Mouse (Mus musculus) CH12.LX (cell line): ENCODE results near the gene Rps11. TPM values are rescaled to one million over a fixed set of nuclear protein-coding genes. Genes with fewer than 3 reads are reported as not detected.

Experiments
- DNase-seq: peaks from one replicate; pipeline ENCODE4 v3.0.0-alpha.2; 2013; ENCODE audit errors: extremely low read depth
- H3K27ac ChIP-seq: 2 replicates; pipeline ENCODE4 v1.5.1; 2012; ENCODE audit warnings: low read depth, mild to moderate bottlenecking, control low read depth, moderate library complexity; ENCODE audit not compliant: insufficient read depth
- H3K27me3 ChIP-seq: replicated peaks from 2 replicates; pipeline ENCODE3; 2012; ENCODE audit warnings: inconsistent platforms
- H3K36me3 ChIP-seq, 2 experiments: replicated peaks in 1 of 2; 2 replicates each; pipeline versions ENCODE3 to v1.6.1; 2012; ENCODE audit warnings: inconsistent platforms in 1 of 2, low read length in 1 of 2, mild to moderate bottlenecking in 1 of 2, mixed read lengths in 1 of 2, moderate library complexity in 1 of 2; ENCODE audit not compliant: control insufficient read depth in 1 of 2, insufficient read depth in 1 of 2
- H3K4me1 ChIP-seq, 2 experiments: 2 replicates each; pipeline ENCODE4 v1.6.1; 2012; ENCODE audit warnings: inconsistent platforms in 1 of 2, moderate library complexity in 1 of 2; ENCODE audit not compliant: insufficient read depth in 2 of 2, control insufficient read depth in 1 of 2
- H3K4me2 ChIP-seq: 2 replicates; pipeline ENCODE4 v1.6.1; 2012; ENCODE audit warnings: low read depth, mild to moderate bottlenecking, control low read depth; ENCODE audit not compliant: poor library complexity, insufficient read depth, severe bottlenecking
- H3K4me3 ChIP-seq, 3 experiments: fragments of 150-350 bp in 1 of 3; sonication (generic) in 1 of 3; replicated peaks in 1 of 3; 2 replicates each; pipeline versions ENCODE3 to v1.5.1; 2011 to 2012; ENCODE audit warnings: low read depth in 2 of 3, low read length in 2 of 3, mild to moderate bottlenecking in 2 of 3, moderate library complexity in 2 of 3, control low read depth in 1 of 3, improper control_type of control experiment in 1 of 3, inconsistent platforms in 1 of 3, mixed read lengths in 1 of 3; ENCODE audit not compliant: poor library complexity in 1 of 3
- H3K79me2 ChIP-seq: replicated peaks from 2 replicates; pipeline ENCODE4 v1.6.1; 2012; ENCODE audit warnings: mild to moderate bottlenecking, moderate library complexity; ENCODE audit not compliant: control insufficient read depth, poor library complexity, insufficient read depth, severe bottlenecking; ENCODE audit errors: extremely low read depth
- H3K9ac ChIP-seq: 2 replicates; pipeline ENCODE4 v1.6.1; 2012; ENCODE audit warnings: low read depth, mild to moderate bottlenecking, control low read depth, moderate library complexity; ENCODE audit not compliant: insufficient read depth
- H3K9me3 ChIP-seq: replicated peaks from 2 replicates; pipeline ENCODE3; 2012; ENCODE audit warnings: low read length, inconsistent platforms, mixed read lengths
- BHLHE40 ChIP-seq: IDR thresholded peaks from 2 replicates; pipeline ENCODE4 v1.6.1; 2011; ENCODE audit warnings: mild to moderate bottlenecking, low read depth, low read length, improper control_type of control experiment
- CHD2 ChIP-seq: IDR thresholded peaks from 2 replicates; pipeline ENCODE4 v1.6.1; 2011; ENCODE audit warnings: low read length, improper control_type of control experiment
- E2F4 ChIP-seq: IDR thresholded peaks from 2 replicates; pipeline ENCODE4 v1.6.1; 2011; ENCODE audit warnings: low read depth, low read length, improper control_type of control experiment; ENCODE audit not compliant: insufficient replicate concordance
- ETS1 ChIP-seq: conservative IDR thresholded peaks from 2 replicates; pipeline ENCODE4 v1.6.1; 2012; ENCODE audit warnings: low read depth, mild to moderate bottlenecking, inconsistent platforms, low read length, improper control_type of control experiment, moderate library complexity
- GABPA ChIP-seq: IDR thresholded peaks from 2 replicates; pipeline ENCODE4 v1.6.1; 2012; ENCODE audit warnings: low read depth, low read length, improper control_type of control experiment, inconsistent platforms; ENCODE audit not compliant: insufficient replicate concordance
- HCFC1 ChIP-seq: IDR thresholded peaks from 2 replicates; pipeline ENCODE4 v1.6.1; 2012; ENCODE audit warnings: low read depth, mild to moderate bottlenecking, inconsistent platforms, low read length, improper control_type of control experiment
- JUN ChIP-seq: IDR thresholded peaks from 2 replicates; pipeline ENCODE4 v1.6.1; 2011; ENCODE audit warnings: low read depth, mild to moderate bottlenecking, low read length, improper control_type of control experiment, moderate library complexity; ENCODE audit not compliant: insufficient read depth
- JUND ChIP-seq: conservative IDR thresholded peaks from 2 replicates; pipeline ENCODE4 v1.6.1; 2011; ENCODE audit warnings: low read depth, low read length, improper control_type of control experiment
- KAT2A ChIP-seq: IDR thresholded peaks from 2 replicates; pipeline ENCODE4 v1.6.1; 2012; ENCODE audit warnings: low read length, improper control_type of control experiment, inconsistent platforms; ENCODE audit not compliant: insufficient replicate concordance
- MEF2A ChIP-seq: IDR thresholded peaks from 2 replicates; pipeline ENCODE4 v1.6.1; 2014; ENCODE audit warnings: low read depth, mild to moderate bottlenecking, inconsistent platforms, low read length, improper control_type of control experiment, borderline replicate concordance
- MYC ChIP-seq: IDR thresholded peaks from 2 replicates; pipeline ENCODE4 v1.6.1; 2011; ENCODE audit warnings: low read depth, mild to moderate bottlenecking, improper control_type of control experiment, low read length
- NELFE ChIP-seq: IDR thresholded peaks from 2 replicates; pipeline ENCODE4 v1.6.1; 2011; ENCODE audit warnings: low read depth, low read length, improper control_type of control experiment
- NRF1 ChIP-seq: IDR thresholded peaks from 2 replicates; pipeline ENCODE4 v1.6.1; 2014; ENCODE audit warnings: low read depth, mild to moderate bottlenecking, inconsistent platforms, low read length, improper control_type of control experiment, moderate library complexity
- PAX5 ChIP-seq: IDR thresholded peaks from 2 replicates; pipeline ENCODE4 v1.6.1; 2012; ENCODE audit warnings: low read length, inconsistent platforms, mixed read lengths
- SIN3A ChIP-seq: IDR thresholded peaks from 2 replicates; pipeline ENCODE4 v1.6.1; 2012; ENCODE audit warnings: low read length, improper control_type of control experiment, inconsistent platforms
- TCF12 ChIP-seq: IDR thresholded peaks from 2 replicates; pipeline ENCODE4 v1.6.1; 2014; ENCODE audit warnings: low read depth, mild to moderate bottlenecking, inconsistent platforms, low read length, improper control_type of control experiment
- USF1 ChIP-seq: IDR thresholded peaks from 2 replicates; pipeline ENCODE4 v1.6.1; 2014; ENCODE audit warnings: low read depth, mild to moderate bottlenecking, inconsistent platforms, low read length, improper control_type of control experiment
- dilution Hi-C: fragments of 300-500 bp; cut with MboI; formaldehyde crosslinking; loops from 2 replicates; pipeline ENCODE4 v1.14.3; 2020; ENCODE audit warnings: low sequenced_read_pairs; ENCODE audit not compliant: extremely low pct_unique_long_range_greater_than_20kb, extremely low pct_ligation_motif_present
- in situ Hi-C: fragments of 300-500 bp; cut with MboI; formaldehyde crosslinking; loops from 3 replicates; pipeline ENCODE4 v1.14.3; 2019; ENCODE audit warnings: low sequenced_read_pairs, low pct_ligation_motif_present, low pct_unique_long_range_greater_than_20kb, mixed read lengths
- polyA plus RNA-seq: library from polyadenylated mRNA; unstranded; fragments of >175 nt; gene quantifications from 2 replicates; pipeline ENCODE4 v1.2.1, GENCODE M21; 2012; ENCODE audit warnings: low read depth; ENCODE audit not compliant: insufficient read length
- total RNA-seq, 2 experiments: library from RNA; depleted of rRNA; stranded (reverse); fragments of 300-350 nt in 1 of 2; fragments of >200 nt in 1 of 2; gene quantifications; 2 replicates each; pipeline ENCODE4 v1.2.3; 2012 to 2014

The Rps11 gene
- total and polyA plus RNA-seq, 3 experiments: 898 to 1,839 (median 1,699) TPM

- no peak overlapping the region for H3K4me2 ChIP-seq
- no peaks in the 10 kb centered on the region for H3K27me3 ChIP-seq
- no peak overlapping the region for H3K4me3 ChIP-seq
- no peaks in the 10 kb centered on the region for H3K79me2 ChIP-seq
- no peaks in the 10 kb centered on the region for H3K9me3 ChIP-seq
- no peak overlapping the region for H3K27ac ChIP-seq
- TF ChIP-seq NELFE (no peak), BHLHE40 (no peak), NRF1 (no peak), TCF12 (no peak), PAX5 (no peak), ETS1 (no peak), E2F4 (no peak), MEF2A (no peak), SIN3A (no peak)
- no peak overlapping the region for H3K9ac ChIP-seq
- no peak for DNase-seq
- in situ Hi-C loops (no loop called here), dilution Hi-C loops (no loop called here)
- peaks cover 12 to 62% of the 10 kb centered on the region in 2 experiments for H3K36me3 ChIP-seq
- H3K4me1 ChIP-seq: peaks cover 0 to 13% of the 10 kb centered on the region in 2 experiments; a peak in 2 of 4 replicates
Measured at GRCm38 (mm10) chr7:45141914-45142313, 17.7 kb upstream of the Rps11 start.

- H3K79me2 ChIP-seq: no peaks in the 10 kb centered on the region
- no peaks in the 10 kb centered on the region for H3K27me3 ChIP-seq
- no peaks in the 10 kb centered on the region for H3K9me3 ChIP-seq
- DNase-seq: no peak
- dilution Hi-C loops: no loop called here
- in situ Hi-C loops: no loop called here
- H3K4me1 ChIP-seq: peaks cover 0 to 17% of the 10 kb centered on the region in 2 experiments; a peak in 2 of 4 replicates
- H3K36me3 ChIP-seq: peaks cover 12 to 56% of the 10 kb centered on the region in 2 experiments
- H3K4me3 ChIP-seq: no peak overlapping the region
- H3K4me2 ChIP-seq: no peak overlapping the region
- no peak for TF ChIP-seq JUND
- TF ChIP-seq CHD2: no peak
- TF ChIP-seq GABPA: no peak
- no peak for TF ChIP-seq MEF2A
- H3K27ac ChIP-seq: no peak overlapping the region
- no peak overlapping the region for H3K9ac ChIP-seq
Measured at GRCm38 (mm10) chr7:45141319-45141718, 17.1 kb upstream of the Rps11 start.

GRCm38 (mm10) chr7:45139904-45140723 is 15.9 kb upstream of the Rps11 start:
- H3K4me3 ChIP-seq: no peak overlapping the region
- H3K9ac ChIP-seq: no peak overlapping the region
- H3K36me3 ChIP-seq: peaks cover 12 to 44% of the 10 kb centered on the region in 2 experiments
- dilution Hi-C loops: no loop called here
- no peak for DNase-seq
- peaks cover 2 to 23% of the 10 kb centered on the region in 2 experiments; a peak in 3 of 4 replicates for H3K4me1 ChIP-seq
- H3K4me2 ChIP-seq: no peak overlapping the region
- H3K27ac ChIP-seq: no peak overlapping the region
- H3K9me3 ChIP-seq: no peaks in the 10 kb centered on the region
- H3K79me2 ChIP-seq: no peaks in the 10 kb centered on the region
- TF ChIP-seq TCF12 (no peak), ETS1 (no peak), KAT2A (no peak), MEF2A (no peak), USF1 (no peak), HCFC1 (no peak), JUN (no peak), MYC (no peak)
- TF ChIP-seq, all 38 proteins: peak for 0
- in situ Hi-C loops: no loop called here
- H3K27me3 ChIP-seq: no peaks in the 10 kb centered on the region
